Mouse (Mus musculus) intestine, embryonic 14.5 days (tissue): ENCODE results near the gene Pet100. TPM values are rescaled to one million over a fixed set of nuclear protein-coding genes. Genes with fewer than 3 reads are reported as not detected.
A peak's percentile ranks its signal among the peaks of the same experiment; 100 is the strongest.

Source experiments
- ATAC-seq: fragments of 200-750 bp; cut with Nextera tagmentation; replicated peaks from 2 replicates; pipeline ENCODE4 v1.8.0; 2017; ENCODE audit warnings: low read depth, moderate number of reproducible peaks, moderate TSS enrichment, moderate library complexity; ENCODE audit not compliant: low FRiP score, low TSS enrichment
- DNase-seq: peaks from one replicate; pipeline ENCODE4 v3.0.0-alpha.2; 2018; ENCODE audit warnings: low spot score
- H3K27ac ChIP-seq: fragments of 300-500 bp; sonication (generic); 2 replicates; pipeline ENCODE4 v1.5.1; 2014; ENCODE audit warnings: low read depth, mild to moderate bottlenecking, control low read depth
- H3K27me3 ChIP-seq: fragments of 300-500 bp; sonication (generic); replicated peaks from 2 replicates; pipeline ENCODE4 v1.6.1; 2014; ENCODE audit warnings: low read length, control low read depth; ENCODE audit not compliant: control insufficient read depth, insufficient read depth
- H3K36me3 ChIP-seq: fragments of 300-500 bp; sonication (generic); 2 replicates; pipeline ENCODE4 v1.6.1; 2014; ENCODE audit warnings: low read length, control low read depth; ENCODE audit not compliant: control insufficient read depth, insufficient read depth
- H3K4me1 ChIP-seq: fragments of 300-500 bp; sonication (generic); replicated peaks from 2 replicates; pipeline ENCODE4 v1.6.1; 2014; ENCODE audit warnings: low read length, control low read depth, mixed read lengths; ENCODE audit not compliant: control insufficient read depth, insufficient read depth
- H3K4me2 ChIP-seq: fragments of 300-500 bp; sonication (generic); 2 replicates; pipeline ENCODE4 v1.6.1; 2014; ENCODE audit warnings: low read length
- H3K4me3 ChIP-seq: fragments of 300-500 bp; sonication (generic); 2 replicates; pipeline ENCODE4 v1.5.1; 2014; ENCODE audit warnings: low read depth, low read length, control low read depth, mixed read lengths
- H3K9ac ChIP-seq: fragments of 300-500 bp; sonication (generic); 2 replicates; pipeline ENCODE4 v1.6.1; 2014; ENCODE audit warnings: mild to moderate bottlenecking, low read length
- H3K9me3 ChIP-seq: fragments of 300-500 bp; sonication (generic); 2 replicates; pipeline ENCODE4 v1.6.1; 2016; ENCODE audit warnings: low read length, control low read depth; ENCODE audit not compliant: control insufficient read depth
- WGBS: fragments of 180-500 bp; shearing (Covaris S2); extraction: QIAGEN DNeasy Blood & Tissue Kit; methylation state at CpG from one replicate; pipeline ENCODE4 v1.1.7; 2014; 5-methylcytosine and 5-hydroxymethylcytosine counted together
- polyA plus RNA-seq: library from polyadenylated mRNA; unstranded; fragments of >200 nt; fragmentation: Nextera tagmentation; extraction: Ambion mirVana; gene quantifications from 2 replicates; pipeline ENCODE4 v1.2.1, GENCODE M21; 2014

Pet100 gene
- polyA plus RNA-seq, 1 experiment from 2014 or later, result 95.1 TPM

- Histone ChIP-seq H3K9me3 (no peaks in the 10 kb centered on the region), H3K27ac (no peak overlapping the region), H3K36me3 (peaks cover 62% of the 10 kb centered on the region), H3K4me2 (no peak overlapping the region), H3K27me3 (no peaks in the 10 kb centered on the region), H3K4me1 (no peaks in the 10 kb centered on the region), H3K9ac (no peak overlapping the region), H3K4me3 (no peak overlapping the region)
- DNase-seq (no peak), ATAC-seq (no peak)
- 93% methylated on average over 7 of the region's 7 CpGs for WGBS
Observed at GRCm38 (mm10) chr8:3607822-3608221, 13.5 kb upstream of the Pet100 start.

- H3K4me2 ChIP-seq, result no peak overlapping the region
- ATAC-seq, result no peak
- no peak overlapping the region for H3K27ac ChIP-seq
- no peak for DNase-seq
- H3K9me3 ChIP-seq, result no peaks in the 10 kb centered on the region
- peaks cover 71% of the 10 kb centered on the region for H3K36me3 ChIP-seq
- no peak overlapping the region for H3K9ac ChIP-seq
- H3K27me3 ChIP-seq, result no peaks in the 10 kb centered on the region
- 78% methylated on average over 12 of the region's 12 CpGs for WGBS
- H3K4me1 ChIP-seq, result no peaks in the 10 kb centered on the region
- H3K4me3 ChIP-seq, result no peak overlapping the region
Observed at GRCm38 (mm10) chr8:3609046-3609815, 12.1 kb upstream of the Pet100 start.

GRCm38 (mm10) chr8:3609816-3610150 is 11.6 kb upstream of the Pet100 start:
- ATAC-seq, result no peak
- Histone ChIP-seq H3K4me2 (no peak overlapping the region), H3K4me3 (no peak overlapping the region), H3K9ac (no peak overlapping the region), H3K27me3 (no peaks in the 10 kb centered on the region), H3K9me3 (no peaks in the 10 kb centered on the region), H3K4me1 (no peaks in the 10 kb centered on the region), H3K27ac (no peak overlapping the region), H3K36me3 (peaks cover 75% of the 10 kb centered on the region)
- WGBS, result 76% methylated on average over 6 of the region's 6 CpGs
- no peak for DNase-seq

- ATAC-seq (no peak), DNase-seq (no peak)
- H3K9me3 ChIP-seq, result no peaks in the 10 kb centered on the region
- peak overlapping the region; percentile 61; the same call in 1 of the 2 replicates for H3K9ac ChIP-seq
- peak overlapping the region; percentile 64 for H3K4me2 ChIP-seq
- WGBS, result 67% methylated on average over 8 of the region's 8 CpGs
- H3K27ac ChIP-seq, result no peak overlapping the region
- H3K4me3 ChIP-seq, result peak overlapping the region; percentile 94
- no peaks in the 10 kb centered on the region for H3K27me3 ChIP-seq
- H3K36me3 ChIP-seq, result peaks cover 14% of the 10 kb centered on the region
- peaks cover 7% of the 10 kb centered on the region; the same call in 1 of the 2 replicates for H3K4me1 ChIP-seq
Observed at GRCm38 (mm10) chr8:3622119-3622518, 771 bp downstream of the Pet100 start.

- 0 out of 2 replicates have a peak, but pooled peaks cover 4% of the 10 kb centered on the region for H3K4me1 ChIP-seq
- no peak within 1 kb of the TSS for H3K4me2 ChIP-seq
- DNase-seq, result no peak
- H3K4me3 ChIP-seq, result no peak within 1 kb of the TSS
- ATAC-seq, result no peak
- 79% methylated on average over 1 of the region's 1 CpGs for WGBS
- H3K9me3 ChIP-seq, result no peaks in the 10 kb centered on the region
- H3K27ac ChIP-seq, result no peak within 1 kb of the TSS
- no peak within 1 kb of the TSS for H3K9ac ChIP-seq
- peaks cover 11% of the 10 kb centered on the region; the same call in 1 of the 2 replicates for H3K27me3 ChIP-seq
- no peaks in the 10 kb centered on the region for H3K36me3 ChIP-seq
Observed at GRCm38 (mm10) chr8:3625445-3625844, 4.1 kb downstream of the Pet100 start, which contains the start of gene Pcp2. Gene Pcp2, minus strand, starts transcription at chr8:3625545.

GRCm38 (mm10) chr8:3626971-3627370 is 5.6 kb downstream of the Pet100 start:
- Histone ChIP-seq H3K9ac (no peak overlapping the region), H3K36me3 (no peaks in the 10 kb centered on the region), H3K4me2 (no peak overlapping the region), H3K9me3 (no peaks in the 10 kb centered on the region), H3K4me1 (0 out of 2 replicates have a peak, but pooled peaks cover 8% of the 10 kb centered on the region), H3K27me3 (peaks cover 12% of the 10 kb centered on the region; the same call in 1 of the 2 replicates), H3K4me3 (no peak overlapping the region), H3K27ac (no peak overlapping the region)
- 63% methylated on average over 5 of the region's 5 CpGs for WGBS
- DNase-seq (no peak), ATAC-seq (no peak)

GRCm38 (mm10) chr8:3628014-3628413 is 6.7 kb downstream of the Pet100 start:
- Histone ChIP-seq H3K27me3 (peaks cover 12% of the 10 kb centered on the region; the same call in 1 of the 2 replicates), H3K9ac (no peak overlapping the region), H3K4me3 (no peak overlapping the region), H3K36me3 (no peaks in the 10 kb centered on the region), H3K4me2 (no peak overlapping the region), H3K27ac (no peak overlapping the region), H3K9me3 (no peaks in the 10 kb centered on the region), H3K4me1 (0 out of 2 replicates have a peak, but pooled peaks cover 5% of the 10 kb centered on the region)
- 32% methylated on average over 5 of the region's 5 CpGs for WGBS
- ATAC-seq, result no peak
- peak; percentile 57 for DNase-seq

- Histone ChIP-seq H3K4me2 (peak within 1 kb of the TSS; percentile 78), H3K4me1 (0 out of 2 replicates have a peak, but pooled peaks cover 5% of the 10 kb centered on the region), H3K27ac (no peak within 1 kb of the TSS), H3K9ac (peak within 1 kb of the TSS; percentile 55), H3K4me3 (peak within 1 kb of the TSS; percentile 59), H3K9me3 (no peaks in the 10 kb centered on the region), H3K27me3 (peaks cover 12% of the 10 kb centered on the region; the same call in 1 of the 2 replicates), H3K36me3 (peaks cover 6% of the 10 kb centered on the region; the same call in 1 of the 2 replicates)
- ATAC-seq (peak; percentile 95), DNase-seq (peak; percentile 85)
- 7% methylated on average over 47 of the region's 47 CpGs for WGBS
Observed at GRCm38 (mm10) chr8:3630647-3631477, 9.5 kb downstream of the Pet100 start, which contains the start of gene Stxbp2. Gene Stxbp2, plus strand, starts transcription at chr8:3630955.
